Comparison of ENCODE assay signal across 23 mouse cellular contexts in genomic region chr9:70801761-70802160, GRCm38 (mm10).
"Had no signal": no experiment of that assay in that cellular context is flagged by ENCODE, and none has a peak within 500 bp of the region (broad histone marks: within the 10 kb centered on the region; RNA-seq: fewer than 3 reads in every experiment).

No protein-coding gene starts in this region.

- H3K36me3 ChIP-seq: heart, embryonic 12.5 days; hindbrain, embryonic 13.5 days; hindbrain, embryonic 15.5 days; kidney, embryonic 15.5 days; limb, embryonic 13.5 days; limb, embryonic 15.5 days had no signal

- H3K9ac ChIP-seq: heart, embryonic 12.5 days; hindbrain, embryonic 13.5 days; hindbrain, embryonic 15.5 days; kidney, embryonic 15.5 days; limb, embryonic 13.5 days; limb, embryonic 15.5 days; liver, embryonic 14.5 days had no signal

- ATAC-seq: intestine, embryonic 16.5 days had no signal

- H3K4me2 ChIP-seq: heart, embryonic 12.5 days; hindbrain, embryonic 13.5 days; hindbrain, embryonic 15.5 days; kidney, embryonic 15.5 days; limb, embryonic 13.5 days; limb, embryonic 15.5 days had no signal

- H3K27ac ChIP-seq: hindbrain, embryonic 13.5 days; hindbrain, embryonic 15.5 days; hindbrain, postnatal 0 days; kidney, embryonic 15.5 days; kidney, postnatal 0 days; limb, embryonic 13.5 days; limb, embryonic 15.5 days; liver, embryonic 14.5 days had no signal

- H3K4me1 ChIP-seq: limb, embryonic 13.5 days; limb, embryonic 15.5 days had no signal

- H3K4me3 ChIP-seq: heart, embryonic 12.5 days; hindbrain, embryonic 13.5 days; hindbrain, embryonic 15.5 days; kidney, embryonic 15.5 days; limb, embryonic 13.5 days; limb, embryonic 15.5 days had no signal

- H3K27me3 ChIP-seq: heart, embryonic 12.5 days; hindbrain, embryonic 13.5 days; hindbrain, embryonic 15.5 days; kidney, embryonic 15.5 days; limb, embryonic 13.5 days; limb, embryonic 15.5 days had no signal

- H3K9me3 ChIP-seq: heart, embryonic 12.5 days; hindbrain, embryonic 13.5 days; hindbrain, embryonic 15.5 days; kidney, embryonic 15.5 days; limb, embryonic 13.5 days; limb, embryonic 15.5 days had no signal

- DNase-seq: gastrocnemius, postnatal 14 days; gastrocnemius, postnatal 36 days; heart, adult 18-20 months; heart, postnatal 10 days; heart, postnatal 36 days; kidney, adult 11 months; kidney, adult 2 months; kidney, adult 9 months; kidney, postnatal 14 days; kidney, postnatal 36 days; layer of hippocampus, adult 9-11 months; layer of hippocampus, postnatal 36 days; left cerebral cortex, postnatal 4 days had no signal
